Mouse (Mus musculus) neutrophil, adult 83 days (primary cell): ENCODE results near the gene Gps2. TPM values are rescaled to one million over a fixed set of nuclear protein-coding genes. Genes with fewer than 3 reads are reported as not detected.

Source experiments
- total RNA-seq, 2 experiments: library from RNA; stranded (reverse); gene quantifications; one replicate each; pipeline ENCODE4 v1.2.4; 2023

Gps2 gene
- total RNA-seq = 10 to 100 TPM; 69.0 to 84.5 TPM

GRCm38 (mm10) chr11:69913554-69914371 lies at the start of gene Gps2:
Gene Gps2 (plus strand): TSS chr11:69913888.

GRCm38 (mm10) chr11:69877878-69878277 lies 35.8 kb upstream of the Gps2 start, which contains the start of gene Tmem95:
Gene Tmem95 (minus strand): TSS chr11:69878018.

GRCm38 (mm10) chr11:69880853-69881603 lies 32.7 kb upstream of the Gps2 start, which contains the start of gene Kctd11:
Gene Kctd11 (minus strand): TSS chr11:69881406.

GRCm38 (mm10) chr11:69895291-69895690 lies 18.4 kb upstream of the Gps2 start, which contains the start of gene Acap1:
Gene Acap1 (minus strand): TSS chr11:69895539.

GRCm38 (mm10) chr11:69900471-69901405 lies 12.9 kb upstream of the Gps2 start, which contains the start of the genes 2810408A11Rik and Neurl4:
Gene 2810408A11Rik (minus strand): TSS chr11:69900987.
Gene Neurl4 (plus strand): TSS chr11:69901072.

GRCm38 (mm10) chr11:69921114-69922011 lies 7.7 kb downstream of the Gps2 start, which contains the start of gene Eif5a:
Gene Eif5a (minus strand): TSS chr11:69921958.

GRCm38 (mm10) chr11:69935137-69935879 lies 21.6 kb downstream of the Gps2 start, which contains the start of gene Ybx2:
Gene Ybx2 (plus strand): TSS chr11:69935796.

GRCm38 (mm10) chr11:69948066-69948762 lies 34.5 kb downstream of the Gps2 start, which contains the start of gene Slc2a4:
Gene Slc2a4 (minus strand): TSS chr11:69948188.

GRCm38 (mm10) chr11:69964650-69965270 lies 51.1 kb downstream of the Gps2 start, which contains the start of gene Cldn7:
Gene Cldn7 (plus strand): TSS chr11:69964779.

Other genes starting within 250 kb of the Gps2 start
- 100 to 1,000 TPM; 138 to 157 TPM for gene Cd68, start 247.7 kb upstream of the Gps2 start, total RNA-seq
- gene Eif4a1, start 241.5 kb upstream of the Gps2 start, total RNA-seq = 100 to 1,000 TPM; 554 to 653 TPM
- gene Senp3, start 231.8 kb upstream of the Gps2 start, total RNA-seq = 10 to 100 TPM; 64.7 to 65.2 TPM
- gene Tnfsf13, start 228.1 kb upstream of the Gps2 start, total RNA-seq = 10 to 100 TPM; 15.8 to 16.0 TPM
- gene Tnfsf12, start 218.0 kb upstream of the Gps2 start, total RNA-seq = 1 to 10 TPM; 7.9 to 8.7 TPM
- 1 to 10 TPM; 4.7 to 5.5 TPM for gene Tnfsfm13, start 217.8 kb upstream of the Gps2 start, total RNA-seq
- 10 to 100 TPM; 82.6 to 86.1 TPM for gene Polr2a, start 155.3 kb upstream of the Gps2 start, total RNA-seq
- not detected for gene Slc35g3, start 151.9 kb upstream of the Gps2 start, total RNA-seq
- 1 to 10 TPM; 2.4 to 3.3 TPM for gene Zbtb4, start 148.0 kb upstream of the Gps2 start, total RNA-seq
- 1 to 10 TPM in 1 of 2 experiments, under 1 TPM in 1; 0.79 to 1.9 TPM for gene Chrnb1, start 117.9 kb upstream of the Gps2 start, total RNA-seq
- gene Fgf11, start 112.0 kb upstream of the Gps2 start, total RNA-seq = under 1 TPM in 1 of 2 experiments, not detected in 1; 0.18 TPM
- gene Tmem102, start 108.3 kb upstream of the Gps2 start, total RNA-seq = not detected
- gene Gm39566, start 98.6 kb upstream of the Gps2 start, total RNA-seq = not detected
- gene Spem2, start 95.4 kb upstream of the Gps2 start, total RNA-seq = not detected
- not detected for gene Spem1, start 91.7 kb upstream of the Gps2 start, total RNA-seq
- gene Nlgn2, start 76.1 kb upstream of the Gps2 start, total RNA-seq = 1 to 10 TPM; 1.3 to 2.1 TPM
- 100 to 1,000 TPM in 1 of 2 experiments, 10 to 100 TPM in 1; 99.2 to 106 TPM for gene Tmem256, start 75.4 kb upstream of the Gps2 start, total RNA-seq
- gene Plscr3, start 67.5 kb upstream of the Gps2 start, total RNA-seq = 10 to 100 TPM; 35.0 to 35.9 TPM
- not detected for gene Tnk1, start 55.2 kb upstream of the Gps2 start, total RNA-seq
- 1 to 10 TPM in 1 of 2 experiments, under 1 TPM in 1; 0.88 to 1.2 TPM for gene Tmem95, start 35.9 kb upstream of the Gps2 start, total RNA-seq
- 1 to 10 TPM; 8.6 to 9.0 TPM for gene Kctd11, start 32.5 kb upstream of the Gps2 start, total RNA-seq
- gene Acap1, start 18.3 kb upstream of the Gps2 start, total RNA-seq = 100 to 1,000 TPM; 260 to 263 TPM
- gene 2810408A11Rik, start 12.9 kb upstream of the Gps2 start, total RNA-seq = 1 to 10 TPM; 3.0 to 3.2 TPM
- gene Neurl4, start 12.8 kb upstream of the Gps2 start, total RNA-seq = 10 to 100 TPM; 20.9 to 27.6 TPM
- gene Eif5a, start 8.1 kb downstream of the Gps2 start, total RNA-seq = 100 to 1,000 TPM; 482 to 501 TPM
- not detected for gene Ybx2, start 21.9 kb downstream of the Gps2 start, total RNA-seq
- 1 to 10 TPM in 1 of 2 experiments, under 1 TPM in 1; 0.97 to 1.3 TPM for gene Slc2a4, start 34.3 kb downstream of the Gps2 start, total RNA-seq
- gene Cldn7, start 50.9 kb downstream of the Gps2 start, total RNA-seq = not detected
- gene Ctdnep1, start 67.3 kb downstream of the Gps2 start, total RNA-seq = 10 to 100 TPM; 75.0 to 80.3 TPM
- 10 to 100 TPM; 24.3 to 31.0 TPM for gene Elp5, start 68.6 kb downstream of the Gps2 start, total RNA-seq
- 100 to 1,000 TPM; 475 to 527 TPM for gene Gabarap, start 77.3 kb downstream of the Gps2 start, total RNA-seq
- 10 to 100 TPM; 41.2 to 53.6 TPM for gene Phf23, start 81.9 kb downstream of the Gps2 start, total RNA-seq
- 10 to 100 TPM; 15.0 to 18.2 TPM for gene Dvl2, start 86.7 kb downstream of the Gps2 start, total RNA-seq
- 10 to 100 TPM; 39.3 to 50.0 TPM for gene Acadvl, start 101.5 kb downstream of the Gps2 start, total RNA-seq
- 1 to 10 TPM; 5.5 to 5.8 TPM for gene Dlg4, start 103.1 kb downstream of the Gps2 start, total RNA-seq
- gene Asgr1, start 140.2 kb downstream of the Gps2 start, total RNA-seq = not detected
- gene Asgr2, start 178.8 kb downstream of the Gps2 start, total RNA-seq = not detected
- 10 to 100 TPM; 11.8 to 12.3 TPM for gene Mgl2, start 216.4 kb downstream of the Gps2 start, total RNA-seq
- gene Clec10a, start 242.3 kb downstream of the Gps2 start, total RNA-seq = 10 to 100 TPM; 17.3 to 20.9 TPM